ENCODE assay signal across 17 mouse cellular contexts in the genomic region with DNA sequence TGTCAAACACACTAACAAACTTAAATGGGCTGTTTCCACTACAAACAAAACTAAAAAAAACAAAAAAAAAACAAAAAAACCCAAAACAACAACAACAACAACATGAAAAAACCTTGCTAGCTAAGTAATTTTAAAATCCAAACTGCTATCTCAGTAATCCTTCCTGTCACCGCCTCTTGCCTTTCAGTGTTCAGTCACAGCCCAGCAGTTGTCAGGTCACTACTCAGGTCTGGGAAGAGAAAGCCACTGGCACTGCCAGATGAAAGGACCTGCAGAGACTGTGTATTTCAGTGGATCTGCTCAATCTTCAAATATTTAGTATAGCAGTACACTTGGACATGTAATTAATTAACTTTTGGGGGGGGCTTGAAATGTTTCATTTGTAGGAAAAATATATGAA.
"Had no signal": no experiment of that assay in that cellular context is flagged by ENCODE, and none has a peak within 500 bp of the region (broad histone marks: within the 10 kb centered on the region; RNA-seq: fewer than 3 reads in every experiment).

No protein-coding gene starts in this region.

- DNase-seq: kidney, postnatal 25 days; layer of hippocampus, adult 9-11 months; liver; lung, adult 18-20 months; lung, postnatal 10 days; lung, postnatal 36 days; thymus, adult 18-20 months; thymus, postnatal 36 days had no signal

- ATAC-seq: liver, embryonic 12.5 days; midbrain, embryonic 13.5 days had no signal

- H3K27ac ChIP-seq: kidney, postnatal 0 days; layer of hippocampus, adult 2 months; limb, embryonic 10.5 days; limb, embryonic 13.5 days; liver, embryonic 12.5 days; liver, embryonic 15.5 days; lung, embryonic 15.5 days; midbrain, embryonic 13.5 days had no signal

- H3K36me3 ChIP-seq: limb, embryonic 10.5 days; limb, embryonic 13.5 days; liver, embryonic 12.5 days; liver, embryonic 15.5 days; lung, embryonic 15.5 days; midbrain, embryonic 13.5 days had no signal

- H3K9me3 ChIP-seq: limb, embryonic 10.5 days; limb, embryonic 13.5 days; liver, embryonic 12.5 days; liver, embryonic 15.5 days; lung, embryonic 15.5 days; megakaryocyte, embryonic 14.5 days; midbrain, embryonic 13.5 days had no signal

- H3K4me1 ChIP-seq: liver, embryonic 15.5 days; lung, embryonic 15.5 days had no signal

- H3K4me3 ChIP-seq: layer of hippocampus, adult 2 months; limb, embryonic 10.5 days; limb, embryonic 13.5 days; liver, embryonic 12.5 days; liver, embryonic 15.5 days; lung, embryonic 15.5 days; megakaryocyte, embryonic 14.5 days; midbrain, embryonic 13.5 days had no signal

- H3K9ac ChIP-seq: limb, embryonic 13.5 days; liver, embryonic 12.5 days; liver, embryonic 15.5 days; lung, embryonic 15.5 days; midbrain, embryonic 13.5 days had no signal

- H3K27me3 ChIP-seq: limb, embryonic 13.5 days; liver, embryonic 12.5 days; liver, embryonic 15.5 days; lung, embryonic 15.5 days; megakaryocyte, embryonic 14.5 days; midbrain, embryonic 13.5 days had no signal

- H3K4me2 ChIP-seq: limb, embryonic 13.5 days; liver, embryonic 12.5 days; liver, embryonic 15.5 days; lung, embryonic 15.5 days; midbrain, embryonic 13.5 days had no signal
